Mouse (Mus musculus) c-Kit-positive CD71-positive TER-119-positive erythroid progenitor cells, embryonic 14.5 days (primary cell): ENCODE measurements at regions not wholly inside any gene's neighbourhood (a gene's known extent, or its start where the extent isn't known, plus 50 kb on each side); places are given as distances from the start of the nearest gene placed in this dataset.
"Not testable (repeated sequence)": the region's sequence is repeated elsewhere in the genome, so short reads cannot be mapped to it uniquely, and the experiment has no call there.

Source experiments
- DNase-seq: peaks from one replicate; pipeline ENCODE4 v3.0.0-alpha.2; 2013; ENCODE audit warnings: low spot score

- no peak for DNase-seq
Measured at GRCm38 (mm10) chr5:100309807-100310165, 106.2 kb downstream of the Sec31a start.

DNA sequence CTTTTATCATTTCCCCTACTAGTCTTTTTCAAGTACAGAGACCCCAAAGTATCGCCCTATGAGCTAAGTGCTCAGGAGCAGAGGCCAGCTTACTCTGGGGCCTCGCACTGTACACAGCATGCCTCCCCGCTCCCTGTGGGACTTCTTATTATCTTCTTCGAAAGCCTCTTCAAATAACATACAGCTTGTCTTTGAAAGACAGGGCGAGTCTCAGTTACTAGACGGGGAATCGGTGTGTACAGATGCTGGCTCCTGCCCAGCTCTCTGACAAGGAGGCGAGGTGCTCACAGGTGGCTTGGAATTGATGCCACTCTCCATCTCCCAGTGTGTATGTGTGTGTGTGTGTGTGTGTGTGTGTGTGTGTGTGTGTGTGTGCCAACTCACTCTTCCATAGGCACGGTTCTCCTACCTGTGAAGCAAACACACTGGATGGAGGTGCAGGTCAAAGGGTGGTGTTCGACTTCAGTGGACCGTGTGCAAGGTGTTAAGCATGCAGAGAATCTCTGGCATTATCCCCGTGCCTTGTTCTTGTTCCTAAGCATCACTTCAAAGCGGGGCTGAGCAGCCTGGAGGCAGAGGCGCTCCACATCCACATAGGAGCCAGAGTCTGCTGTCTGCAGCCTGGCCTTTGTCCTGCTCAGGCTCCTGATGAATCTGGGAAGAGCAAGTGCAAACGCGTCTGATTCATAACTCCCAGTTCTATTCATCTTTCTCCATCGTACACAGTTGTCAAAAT is 106.8 kb downstream of the Sec31a start:
- no peak for DNase-seq

- no peak for DNase-seq
Measured at GRCm38 (mm10) chr5:100304403-100304802, 111.6 kb downstream of the Sec31a start.

- DNase-seq: no peak
Measured at GRCm38 (mm10) chr5:100302068-100302775, 113.8 kb downstream of the Sec31a start.

GRCm38 (mm10) chr5:100299141-100299540 is 116.9 kb downstream of the Sec31a start:
- DNase-seq: no peak

GRCm38 (mm10) chr5:100294189-100294588 is 121.8 kb downstream of the Sec31a start:
- DNase-seq: no peak

DNA sequence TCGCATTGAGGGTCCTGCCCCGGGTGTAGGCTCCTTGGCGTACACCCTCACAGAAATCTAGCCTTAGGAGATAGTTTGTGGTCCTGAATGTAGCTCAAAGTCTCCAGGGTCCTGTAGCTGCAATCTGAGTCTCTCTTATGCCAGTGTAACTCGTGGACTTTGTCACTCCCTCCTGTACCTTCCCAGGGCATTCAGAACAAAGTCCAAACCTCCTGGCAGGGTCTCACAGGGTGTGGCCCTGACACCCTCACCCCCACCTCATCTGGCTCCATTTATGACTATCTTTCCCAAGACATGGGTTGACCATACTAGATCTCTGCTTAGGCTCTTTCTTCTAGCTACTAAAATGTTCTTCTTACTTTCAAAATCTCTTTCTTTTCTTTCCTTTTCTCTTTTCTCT is 120.6 kb upstream of the Tmem150c start:
- no peak for DNase-seq

GRCm38 (mm10) chr5:100279474-100279873 is 119.9 kb upstream of the Tmem150c start:
- DNase-seq: no peak

GRCm38 (mm10) chr5:100274674-100275073 is 115.1 kb upstream of the Tmem150c start:
- DNase-seq: no peak

DNA sequence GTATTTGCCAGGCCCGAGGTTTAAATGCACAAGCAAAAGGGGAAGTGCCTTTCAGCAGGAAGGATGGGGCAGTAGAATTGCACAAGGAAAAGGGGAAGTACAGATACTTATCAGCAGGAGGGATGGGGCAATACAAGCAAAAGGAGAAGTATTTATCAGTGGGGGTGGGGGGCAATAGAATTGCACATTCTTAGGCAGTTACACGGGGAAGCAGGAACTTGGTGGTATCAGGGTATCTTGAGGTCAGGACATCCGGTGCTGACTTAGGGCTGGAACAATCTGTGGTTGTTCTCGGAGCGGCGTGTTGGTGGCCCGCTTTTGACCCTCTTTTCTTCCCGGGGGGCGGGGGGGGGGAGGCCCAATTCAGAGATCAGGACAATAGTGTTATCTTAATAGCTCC is 112.4 kb upstream of the Tmem150c start:
- DNase-seq: not testable (repeated sequence)

GRCm38 (mm10) chr5:100270841-100271686 is 111.5 kb upstream of the Tmem150c start:
- DNase-seq: no peak

- no peak for DNase-seq
Measured at GRCm38 (mm10) chr5:100268111-100268878, 108.7 kb upstream of the Tmem150c start.

GRCm38 (mm10) chr5:100266671-100267510 is 107.3 kb upstream of the Tmem150c start:
- no peak for DNase-seq

GRCm38 (mm10) chr5:100259803-100260693 is 100.4 kb upstream of the Tmem150c start:
- DNase-seq: no peak

GRCm38 (mm10) chr5:100258952-100259710 is 99.5 kb upstream of the Tmem150c start:
- no peak for DNase-seq

DNA sequence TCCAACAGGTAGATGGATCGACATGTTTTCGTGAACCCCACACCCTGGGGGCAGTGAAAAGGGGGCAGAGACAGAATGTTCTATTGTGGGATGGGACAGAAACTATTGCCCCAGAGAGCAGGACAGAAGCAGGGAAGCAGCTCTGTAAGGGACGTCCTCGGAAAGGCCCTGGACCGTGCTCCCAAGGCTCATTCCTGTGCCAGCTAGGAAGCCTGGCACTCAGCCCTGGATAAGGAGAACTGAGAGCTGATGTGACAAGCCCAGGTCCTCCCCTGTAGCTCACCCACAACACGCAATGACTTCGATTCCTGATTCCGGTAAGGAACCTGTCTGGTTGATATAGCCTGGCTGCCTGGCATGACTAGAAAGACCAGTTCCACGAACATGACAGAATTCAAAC is 95.7 kb upstream of the Tmem150c start:
- no peak for DNase-seq

DNA sequence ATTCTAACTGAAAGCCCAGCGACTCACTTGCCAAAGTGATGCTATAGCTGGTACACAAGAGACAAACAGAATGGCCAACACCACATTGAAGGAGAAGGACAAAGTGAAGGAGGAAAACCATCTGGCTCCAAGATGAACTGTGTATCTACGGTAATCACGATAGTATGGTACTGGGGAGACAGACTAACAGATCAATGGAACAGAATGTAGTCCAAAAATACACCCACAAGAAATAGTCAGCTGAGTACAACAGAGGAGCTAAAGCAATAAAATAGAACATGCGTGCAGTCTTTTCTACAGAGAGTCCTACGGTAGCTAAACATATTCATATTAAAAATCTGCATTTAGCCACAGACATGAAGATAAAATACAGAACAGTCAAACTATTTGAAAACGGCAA is 92.4 kb upstream of the Tmem150c start:
- DNase-seq: no peak

GRCm38 (mm10) chr5:100249757-100250156 is 90.1 kb upstream of the Tmem150c start:
- peak; percentile 29 for DNase-seq

- no peak for DNase-seq
Measured at GRCm38 (mm10) chr5:100248611-100249010, 89.0 kb upstream of the Tmem150c start.
